Mouse (Mus musculus) Patski (cell line): Measurements from ENCODE around the gene Dhrs4. TPM values are rescaled to one million over a fixed set of nuclear protein-coding genes. Genes with fewer than 3 reads are reported as not detected.
A peak's percentile ranks its signal among the peaks of the same experiment; 100 is the strongest.

Experiments
- ATAC-seq: fragments of 100-300 bp; one replicate; pipeline ENCODE4 v1.8.0; 2021
- CTCF ChIA-PET: fragments of 350-600 bp; sonication (Branson Sonifier 250); formaldehyde crosslinking; loops from one replicate; lab custom pipeline; 2022; ENCODE audit warnings: inconsistent platforms; lab: Charles Lee
- POLR2A ChIA-PET: fragments of 350-600 bp; sonication (Branson Sonifier 250); formaldehyde crosslinking; loops from one replicate; lab custom pipeline; 2022; ENCODE audit warnings: antibody characterized with exemption, inconsistent platforms; lab: Charles Lee
- DNase-seq: peaks from one replicate; pipeline ENCODE4 v3.0.0-alpha.2; 2011; ENCODE audit warnings: low read depth, low spot score
- H3K27me3 ChIP-seq: fragments of 371-371 bp; one replicate; pipeline ENCODE4 v1.5.1; 2021
- CTCF ChIP-seq: fragments of 100-300 bp; IDR thresholded peaks from one replicate; pipeline ENCODE4 v1.5.1; 2021
- in situ Hi-C: fragments of 300-500 bp; cut with MboI; formaldehyde crosslinking; loops from 3 replicates; pipeline ENCODE4 v1.11.1; 2018; ENCODE audit warnings: low pct_unique_long_range_greater_than_20kb, mixed read lengths
- polyA plus RNA-seq: library from polyadenylated mRNA; unstranded; gene quantifications from one replicate; pipeline ENCODE4 v1.2.3, GENCODE M21; 2021

The Dhrs4 gene
- polyA plus RNA-seq, 1 experiment from 2014 or later = 71.3 TPM

GRCm38 (mm10) chr14:55497449-55497821, 18.9 kb downstream of the Dhrs4 start:
- ChIA-PET CTCF (interaction anchor here (0.9 to 2.4 kb wide), 10 partner anchors 27 to 376 kb away, joined by 3 to 30 read pairs (median 4); partner anchors contain the start of genes Fitm1, Nrl and Pck2), POLR2A (interaction anchor here (0.9 to 1.1 kb wide), 2 partner anchors 47 to 63 kb away, joined by 4 to 5 read pairs; partner anchors contain the start of genes A730061H03Rik and Dcaf11)
- peaks cover 3% of the 10 kb centered on the region for H3K27me3 ChIP-seq
- DNase-seq = peak; percentile 27
- peak; percentile 52 for ATAC-seq
- TF ChIP-seq CTCF = no peak
- in situ Hi-C loops = loop anchor here (10.0 kb wide), 2 partner anchors 57 to 117 kb away; partner anchors contain the start of gene Rec8

GRCm38 (mm10) chr14:55505612-55506011, 27.1 kb downstream of the Dhrs4 start:
- CTCF ChIA-PET = interaction anchor here (0.6 kb wide), 1 partner anchor 511 kb away, joined by 3 read pairs; no protein-coding TSS in a partner anchor
- no peak for TF ChIP-seq CTCF
- peaks cover 51% of the 10 kb centered on the region for H3K27me3 ChIP-seq
- DNase-seq (no peak), ATAC-seq (no peak)
- in situ Hi-C loops = no loop called here
- POLR2A ChIA-PET = no interaction called here

GRCm38 (mm10) chr14:55507801-55508200, 29.2 kb downstream of the Dhrs4 start:
- CTCF ChIA-PET = interaction anchor here (1.4 to 1.7 kb wide), 2 partner anchors 17 to 28 kb away, joined by 3 to 4 read pairs; partner anchors contain the start of gene Carmil3
- DNase-seq (no peak), ATAC-seq (no peak)
- peaks cover 68% of the 10 kb centered on the region for H3K27me3 ChIP-seq
- POLR2A ChIA-PET = no interaction called here
- in situ Hi-C loops = no loop called here
- TF ChIP-seq CTCF = no peak

- no peak for DNase-seq
- no peak for TF ChIP-seq CTCF
- ATAC-seq = no peak
Observed at GRCm38 (mm10) chr14:55509540-55509939, 31.0 kb downstream of the Dhrs4 start.

GRCm38 (mm10) chr14:55510125-55510731, 31.7 kb downstream of the Dhrs4 start, which contains the start of gene Cpne6:
Gene Cpne6 (plus strand): TSS chr14:55510445.
- ATAC-seq (no peak), DNase-seq (no peak)
- in situ Hi-C loops = no loop called here
- H3K27me3 ChIP-seq = peaks cover 72% of the 10 kb centered on the region
- TF ChIP-seq CTCF = no peak
- POLR2A ChIA-PET = no interaction called here
- CTCF ChIA-PET = no interaction called here

More at GRCm38 (mm10) chr14:55509540-55509939, 31.0 kb downstream of the Dhrs4 start:
- POLR2A ChIA-PET = no interaction called here
- CTCF ChIA-PET = no interaction called here
- peaks cover 74% of the 10 kb centered on the region for H3K27me3 ChIP-seq
- in situ Hi-C loops = no loop called here

- DNase-seq (no peak), ATAC-seq (peak; percentile 12)
- H3K27me3 ChIP-seq = peaks cover 81% of the 10 kb centered on the region
- CTCF ChIA-PET = no interaction called here
- in situ Hi-C loops = no loop called here
- POLR2A ChIA-PET = no interaction called here
- no peak for TF ChIP-seq CTCF
Observed at GRCm38 (mm10) chr14:55511037-55511436, 32.5 kb downstream of the Dhrs4 start.

- no peak for DNase-seq
- ChIA-PET POLR2A (no interaction called here), CTCF (no interaction called here)
- H3K27me3 ChIP-seq = peaks cover 82% of the 10 kb centered on the region
- no peak for ATAC-seq
- in situ Hi-C loops = no loop called here
- no peak for TF ChIP-seq CTCF
Observed at GRCm38 (mm10) chr14:55513927-55514326, 35.4 kb downstream of the Dhrs4 start.

GRCm38 (mm10) chr14:55515846-55516245, 37.3 kb downstream of the Dhrs4 start:
- H3K27me3 ChIP-seq = peaks cover 80% of the 10 kb centered on the region
- in situ Hi-C loops = no loop called here
- no peak for DNase-seq
- ChIA-PET POLR2A (interaction anchor here (0.7 kb wide), 1 partner anchor 12 kb away, joined by 3 read pairs; no protein-coding TSS in a partner anchor), CTCF (interaction anchor here (1.2 kb wide), 1 partner anchor 12 kb away, joined by 3 read pairs; no protein-coding TSS in a partner anchor)
- ATAC-seq = no peak
- TF ChIP-seq CTCF = no peak

GRCm38 (mm10) chr14:55518897-55519296, 40.3 kb downstream of the Dhrs4 start:
- POLR2A ChIA-PET = no interaction called here
- in situ Hi-C loops = no loop called here
- DNase-seq (no peak), ATAC-seq (no peak)
- peaks cover 74% of the 10 kb centered on the region for H3K27me3 ChIP-seq
- TF ChIP-seq CTCF = no peak
- CTCF ChIA-PET = interaction anchor here (1.2 to 1.5 kb wide), 3 partner anchors 9 to 25 kb away, joined by 3 to 4 read pairs (median 4); no protein-coding TSS in a partner anchor

GRCm38 (mm10) chr14:55519604-55520003, 41.0 kb downstream of the Dhrs4 start:
- peaks cover 68% of the 10 kb centered on the region for H3K27me3 ChIP-seq
- ChIA-PET CTCF (interaction anchor here (0.8 to 1.5 kb wide), 3 partner anchors 8 to 26 kb away, joined by 3 to 4 read pairs (median 4); no protein-coding TSS in a partner anchor), POLR2A (no interaction called here)
- in situ Hi-C loops = no loop called here
- DNase-seq (no peak), ATAC-seq (no peak)
- no peak for TF ChIP-seq CTCF
